Mouse (Mus musculus): ENCODE results near the gene Slc22a26. TPM values are rescaled to one million over a fixed set of nuclear protein-coding genes. Genes with fewer than 3 reads are reported as not detected.
"Not testable (repeated sequence)": the region's sequence is repeated elsewhere in the genome, so short reads cannot be mapped to it uniquely, and the experiment has no call there.

Slc22a26 gene
- total RNA-seq (2021) (under 1 TPM in 1 of 2 experiments, not detected in 1; 0.49 TPM), polyA plus RNA-seq (2012; rRNA removed) (0.09 TPM in 1 of 2 replicates, not detected in the other)
- long read RNA-seq: 0 reads

DNA sequence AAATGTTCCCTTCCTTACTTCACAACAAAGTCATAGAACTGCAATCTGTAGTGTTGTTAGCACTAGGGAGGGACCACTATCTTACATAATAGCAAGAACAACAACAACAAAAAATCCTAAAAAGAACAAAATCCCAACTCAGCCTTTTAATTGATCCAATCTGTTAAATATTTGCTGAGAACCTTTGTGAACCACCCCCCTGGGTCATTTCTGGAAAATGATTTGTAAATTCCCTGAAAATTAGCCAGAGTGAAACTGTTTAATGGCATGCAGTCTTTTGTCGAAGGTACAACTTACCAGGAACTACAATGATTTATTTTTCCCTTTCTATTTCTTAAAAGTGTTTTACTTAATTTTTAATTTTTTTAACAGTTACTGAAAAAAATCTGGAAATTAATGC, at the start of gene Slc22a26:
TSS of gene Slc22a26 (minus strand) at position 97 of the 400 bp plus-strand sequence.
- DNase-seq: no peak

DNA sequence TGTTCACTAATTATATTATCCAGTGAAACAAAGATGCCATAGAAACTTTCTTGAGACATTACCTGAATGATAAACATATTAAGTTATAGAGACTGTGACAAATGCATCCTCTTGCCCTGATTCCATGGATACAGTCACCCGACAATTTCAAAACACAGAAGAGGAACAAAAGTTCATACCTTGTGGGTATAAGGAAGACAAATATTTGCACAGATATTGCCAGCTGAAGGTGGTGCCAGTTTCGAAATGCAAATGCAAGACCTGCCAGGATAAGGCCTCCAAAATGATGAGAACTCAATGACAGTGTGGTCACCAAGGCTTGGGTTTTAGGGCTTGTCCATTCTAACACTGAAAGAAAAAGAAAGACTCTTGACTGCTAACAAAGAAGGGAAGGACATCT, 27.4 kb upstream of the Slc22a26 start:
- DNase-seq: peak; percentile 3

DNA sequence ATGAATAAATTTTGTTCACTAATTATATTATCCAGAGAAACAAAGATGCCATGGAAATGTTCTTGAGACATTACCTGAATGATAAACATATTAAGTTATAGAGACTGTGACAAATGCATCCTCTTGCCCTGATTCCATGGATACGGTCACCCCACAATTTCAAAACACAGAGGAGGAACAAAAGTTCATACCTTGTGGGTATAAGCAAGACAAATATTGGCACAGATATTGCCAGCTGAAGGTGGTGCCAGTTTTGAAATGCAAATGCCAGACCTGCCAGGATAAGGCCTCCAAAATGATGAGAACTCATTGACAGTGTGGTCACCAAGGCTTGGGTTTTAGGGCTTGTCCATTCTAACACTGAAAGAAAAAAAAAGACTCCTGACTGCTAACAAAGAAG, 11.9 kb downstream of the Slc22a26 start:
- DNase-seq: no peak

DNA sequence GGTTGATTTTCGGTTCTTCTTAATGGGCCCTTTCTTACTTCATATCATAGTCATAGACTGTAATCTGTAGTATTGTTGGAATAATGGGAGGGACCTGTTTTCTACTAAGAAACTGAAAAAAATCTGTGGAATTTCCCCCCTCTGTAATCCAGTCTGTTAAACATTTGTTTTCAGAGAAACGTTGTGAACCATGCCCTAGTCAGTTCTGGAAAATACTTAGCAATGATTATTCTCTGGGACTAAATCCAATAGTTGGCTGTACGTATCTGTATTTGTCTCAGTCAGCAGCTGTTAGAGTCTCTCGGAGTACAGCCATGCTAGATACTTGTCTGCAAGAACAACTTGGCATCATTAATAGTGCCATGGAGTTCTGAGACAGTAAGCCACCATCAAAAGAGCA, 27.2 kb downstream of the Slc22a26 start:
- no peak for DNase-seq

DNA sequence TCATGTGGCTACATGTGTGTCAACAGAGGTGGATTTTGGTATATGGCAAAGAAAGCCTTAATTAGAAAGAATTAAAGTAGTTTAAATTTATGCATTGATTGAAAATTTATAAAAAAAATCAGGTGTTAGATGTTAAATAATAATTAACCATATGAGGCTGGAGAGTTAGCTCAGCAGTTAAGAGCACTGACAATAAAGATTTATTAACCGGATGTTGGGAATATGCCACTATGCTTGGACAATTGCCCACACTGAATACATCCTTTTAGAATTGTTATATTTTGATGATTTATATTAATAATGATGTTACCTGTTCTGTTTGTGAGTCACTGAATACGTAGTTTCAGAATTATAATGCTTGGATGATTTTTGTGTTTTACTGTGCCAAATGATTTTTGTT, 36.3 kb downstream of the Slc22a26 start:
- no peak for DNase-seq

DNA sequence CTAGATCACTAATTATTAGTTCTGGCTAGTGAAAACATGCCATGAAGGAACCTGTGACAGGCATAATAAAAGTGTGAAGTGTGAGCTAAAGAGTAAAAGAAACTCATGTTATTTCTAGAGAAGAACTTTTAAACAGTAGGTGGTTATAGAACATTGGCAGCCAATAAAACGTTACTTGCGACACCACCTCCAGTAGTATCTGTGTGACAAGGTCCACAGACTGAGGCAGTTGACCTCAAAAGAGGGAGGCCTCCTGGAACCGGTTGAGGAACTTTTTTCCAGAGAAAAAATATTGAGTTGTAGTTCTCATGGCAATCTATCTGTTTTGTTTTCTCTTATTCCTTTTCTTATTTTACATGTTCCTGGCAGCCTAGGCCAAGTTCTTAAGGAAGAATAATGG, 36.9 kb downstream of the Slc22a26 start:
- no peak for DNase-seq

DNA sequence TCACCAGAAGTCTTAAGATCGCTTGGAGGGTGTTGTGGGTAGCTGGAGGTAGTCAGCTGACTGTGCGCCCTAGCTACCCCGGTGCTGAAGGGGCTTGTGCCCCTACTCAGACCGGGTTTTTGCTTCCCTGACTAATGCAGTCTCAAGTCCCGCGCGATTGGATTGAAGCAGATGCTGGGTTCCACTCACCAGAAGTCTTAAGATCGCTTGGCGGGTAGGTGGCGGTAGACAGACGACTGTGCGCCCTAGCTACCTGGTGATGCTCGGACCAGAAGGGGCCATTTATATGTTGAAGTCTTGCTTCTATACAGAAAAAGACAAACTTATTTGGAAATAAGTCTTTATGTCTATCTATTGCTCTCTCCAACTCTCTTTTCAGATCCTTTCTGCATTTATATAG, 49.1 kb downstream of the Slc22a26 start:
- DNase-seq: not testable (repeated sequence)

Other genes with a start within 250 kb of the Slc22a26 start
- gene Pla2g16, start 245.2 kb downstream of the Slc22a26 start, total RNA-seq (2021): 100 to 1,000 TPM in 1 of 2 experiments, 10 to 100 TPM in 1; 53.9 to 113 TPM
- gene Pla2g16, start 245.2 kb downstream of the Slc22a26 start, polyA plus RNA-seq (2012; rRNA removed): 10.9 and 13.6 TPM in 2 replicates
- 10 to 100 TPM; 28.1 to 38.8 TPM for gene Lgals12, start 195.5 kb downstream of the Slc22a26 start, total RNA-seq (2021)
- gene Lgals12, start 195.5 kb downstream of the Slc22a26 start, polyA plus RNA-seq (2012; rRNA removed): 9.6 and 20.4 TPM in 2 replicates
- under 1 TPM in 1 of 2 experiments, not detected in 1; 0.37 TPM for gene Hrasls5, start 190.1 kb downstream of the Slc22a26 start, total RNA-seq (2021)
- gene Hrasls5, start 190.1 kb downstream of the Slc22a26 start, polyA plus RNA-seq (2012; rRNA removed): 1.0 TPM in 1 of 2 replicates, not detected in the other
- gene Slc22a19, start 91.4 kb downstream of the Slc22a26 start, total RNA-seq (2021): not detected
- not detected in 2 replicates for gene Slc22a19, start 91.4 kb downstream of the Slc22a26 start, polyA plus RNA-seq (2012; rRNA removed)
- gene Slc22a27, start 163.4 kb upstream of the Slc22a26 start, total RNA-seq (2021): not detected
- 0.08 TPM in 1 of 2 replicates, not detected in the other for gene Slc22a27, start 163.4 kb upstream of the Slc22a26 start, polyA plus RNA-seq (2012; rRNA removed)